Mouse (Mus musculus): ENCODE measurements around the gene Csnk2a2.

Gene Csnk2a2

GRCm38 (mm10) chr8:95470008-95470407 is 19.8 kb downstream of the Csnk2a2 start:
- no peak for DNase-seq

- DNase-seq = no peak
These were observed 20.8 kb downstream of the Csnk2a2 start for GRCm38 (mm10) chr8:95468995-95469394.

- no peak for DNase-seq
These were observed 23.3 kb downstream of the Csnk2a2 start for GRCm38 (mm10) chr8:95466543-95466942.

- DNase-seq = no peak
These were observed 37.3 kb downstream of the Csnk2a2 start for GRCm38 (mm10) chr8:95452518-95452917.

GRCm38 (mm10) chr8:95450271-95450670 is 39.6 kb downstream of the Csnk2a2 start:
- no peak for DNase-seq

GRCm38 (mm10) chr8:95447661-95448060 is 42.2 kb downstream of the Csnk2a2 start:
- DNase-seq = no peak

- DNase-seq = no peak
These were observed 44.8 kb downstream of the Csnk2a2 start for GRCm38 (mm10) chr8:95445042-95445441.

GRCm38 (mm10) chr8:95441491-95442039 is 48.3 kb downstream of the Csnk2a2 start:
- no peak for DNase-seq

- no peak for DNase-seq
These were observed 49.6 kb downstream of the Csnk2a2 start for GRCm38 (mm10) chr8:95440168-95440709.

- no peak for DNase-seq
These were observed 50.4 kb downstream of the Csnk2a2 start for GRCm38 (mm10) chr8:95439421-95439820.

- no peak for DNase-seq
These were observed 52.4 kb downstream of the Csnk2a2 start for GRCm38 (mm10) chr8:95437341-95437992.

- no peak for DNase-seq
These were observed 53.9 kb downstream of the Csnk2a2 start for GRCm38 (mm10) chr8:95435930-95436329.

GRCm38 (mm10) chr8:95435471-95435870 is 54.4 kb downstream of the Csnk2a2 start:
- DNase-seq = no peak

GRCm38 (mm10) chr8:95434686-95435439 is 55.0 kb downstream of the Csnk2a2 start, which contains the start of gene Cfap20:
Cfap20 (minus strand) TSS chr8:95434869.
- DNase-seq = peak; percentile 99

GRCm38 (mm10) chr8:95434233-95434632 is 55.6 kb downstream of the Csnk2a2 start:
- DNase-seq = no peak

GRCm38 (mm10) chr8:95433124-95433523 is 56.7 kb downstream of the Csnk2a2 start:
- no peak for DNase-seq

- DNase-seq = no peak
These were observed 57.4 kb downstream of the Csnk2a2 start for GRCm38 (mm10) chr8:95432471-95432870.

- DNase-seq = peak; percentile 16
These were observed 59.9 kb downstream of the Csnk2a2 start for GRCm38 (mm10) chr8:95429945-95430344.

- DNase-seq = peak; percentile 21
These were observed 62.0 kb downstream of the Csnk2a2 start for GRCm38 (mm10) chr8:95427594-95428535.

- DNase-seq = peak; percentile 20
These were observed 63.0 kb downstream of the Csnk2a2 start for GRCm38 (mm10) chr8:95426781-95427281.

- no peak for DNase-seq
These were observed 65.2 kb downstream of the Csnk2a2 start for GRCm38 (mm10) chr8:95424682-95425081.

GRCm38 (mm10) chr8:95422193-95422810 is 67.5 kb downstream of the Csnk2a2 start:
- no peak for DNase-seq

Data from cerebellum, adult 11 months (tissue).